Mouse (Mus musculus) stomach, embryonic 16.5 days (tissue): ENCODE data around the gene Tert. TPM values are rescaled to one million over a fixed set of nuclear protein-coding genes. Genes with fewer than 3 reads are reported as not detected.

Experiments used
- ATAC-seq: fragments of 200-750 bp; cut with Nextera tagmentation; 2 replicates; pipeline ENCODE4 v1.8.0; 2017; ENCODE audit warnings: moderate number of reproducible peaks, moderate TSS enrichment; ENCODE audit not compliant: insufficient read depth, low FRiP score
- H3K27ac ChIP-seq: fragments of 300-500 bp; sonication (generic); 2 replicates; pipeline ENCODE4 v1.5.1; 2014; ENCODE audit warnings: low read length
- H3K27me3 ChIP-seq: fragments of 300-500 bp; sonication (generic); 2 replicates; pipeline ENCODE4 v1.6.1; 2014; ENCODE audit warnings: low read length, control low read depth, mixed read lengths; ENCODE audit not compliant: control insufficient read depth, insufficient read depth
- H3K36me3 ChIP-seq: fragments of 300-500 bp; sonication (generic); 2 replicates; pipeline ENCODE4 v1.6.1; 2014; ENCODE audit warnings: low read length; ENCODE audit not compliant: control insufficient read depth, insufficient read depth
- H3K4me1 ChIP-seq: fragments of 300-500 bp; sonication (generic); 2 replicates; pipeline ENCODE4 v1.6.1; 2014; ENCODE audit warnings: low read length, control low read depth, mixed read lengths; ENCODE audit not compliant: control insufficient read depth, insufficient read depth
- H3K4me2 ChIP-seq: fragments of 300-500 bp; sonication (generic); 2 replicates; pipeline ENCODE4 v1.6.1; 2014; ENCODE audit warnings: low read depth, low read length, mixed read lengths
- H3K4me3 ChIP-seq: fragments of 300-500 bp; sonication (generic); replicated peaks from 2 replicates; pipeline ENCODE4 v1.5.1; 2014; ENCODE audit warnings: mild to moderate bottlenecking, low read length
- H3K9ac ChIP-seq: fragments of 300-500 bp; sonication (generic); 2 replicates; pipeline ENCODE4 v1.6.1; 2014; ENCODE audit warnings: low read length
- H3K9me3 ChIP-seq: fragments of 300-500 bp; sonication (generic); replicated peaks from 2 replicates; pipeline ENCODE4 v1.6.1; 2016; ENCODE audit warnings: low read length, control low read depth; ENCODE audit not compliant: control insufficient read depth
- WGBS: fragments of 180-500 bp; shearing (Covaris S2); extraction: QIAGEN DNeasy Blood & Tissue Kit; methylation state at CpG from one replicate; pipeline ENCODE4 v1.1.7; 2014; 5-methylcytosine and 5-hydroxymethylcytosine counted together
- polyA plus RNA-seq: library from polyadenylated mRNA; unstranded; fragments of >200 nt; fragmentation: Nextera tagmentation; extraction: Ambion mirVana; gene quantifications from 2 replicates; pipeline ENCODE4 v1.2.1, GENCODE M21; 2015

Gene Tert
- polyA plus RNA-seq, result 3.2 and 5.0 TPM in 2 replicates

DNA sequence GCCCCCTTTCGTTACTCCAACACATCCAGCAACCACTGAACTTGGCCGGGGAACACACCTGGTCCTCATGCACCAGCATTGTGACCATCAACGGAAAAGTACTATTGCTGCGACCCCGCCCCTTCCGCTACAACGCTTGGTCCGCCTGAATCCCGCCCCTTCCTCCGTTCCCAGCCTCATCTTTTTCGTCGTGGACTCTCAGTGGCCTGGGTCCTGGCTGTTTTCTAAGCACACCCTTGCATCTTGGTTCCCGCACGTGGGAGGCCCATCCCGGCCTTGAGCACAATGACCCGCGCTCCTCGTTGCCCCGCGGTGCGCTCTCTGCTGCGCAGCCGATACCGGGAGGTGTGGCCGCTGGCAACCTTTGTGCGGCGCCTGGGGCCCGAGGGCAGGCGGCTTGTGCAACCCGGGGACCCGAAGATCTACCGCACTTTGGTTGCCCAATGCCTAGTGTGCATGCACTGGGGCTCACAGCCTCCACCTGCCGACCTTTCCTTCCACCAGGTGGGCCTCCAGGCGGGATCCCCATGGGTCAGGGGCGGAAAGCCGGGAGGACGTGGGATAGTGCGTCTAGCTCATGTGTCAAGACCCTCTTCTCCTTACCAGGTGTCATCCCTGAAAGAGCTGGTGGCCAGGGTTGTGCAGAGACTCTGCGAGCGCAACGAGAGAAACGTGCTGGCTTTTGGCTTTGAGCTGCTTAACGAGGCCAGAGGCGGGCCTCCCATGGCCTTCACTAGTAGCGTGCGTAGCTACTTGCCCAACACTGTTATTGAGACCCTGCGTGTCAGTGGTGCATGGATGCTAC is at the start of gene Tert:
TSS of gene Tert (plus strand) at position 167 of the 805 bp plus-strand sequence.
- H3K27ac ChIP-seq, result no peak within 1 kb of the TSS
- 0 out of 2 replicates have a peak, but pooled peaks cover 2% of the 10 kb centered on the region for H3K36me3 ChIP-seq
- peaks cover 11% of the 10 kb centered on the region for H3K4me1 ChIP-seq
- H3K9me3 ChIP-seq, result no peaks in the 10 kb centered on the region
- H3K27me3 ChIP-seq, result no peaks in the 10 kb centered on the region
- 6% methylated on average over 47 of the region's 47 CpGs for WGBS
- H3K9ac ChIP-seq, result peak within 1 kb of the TSS; percentile 79
- peak within 1 kb of the TSS; percentile 89 for H3K4me2 ChIP-seq
- peak within 1 kb of the TSS; percentile 69 for H3K4me3 ChIP-seq
- peak; percentile 78 for ATAC-seq

DNA sequence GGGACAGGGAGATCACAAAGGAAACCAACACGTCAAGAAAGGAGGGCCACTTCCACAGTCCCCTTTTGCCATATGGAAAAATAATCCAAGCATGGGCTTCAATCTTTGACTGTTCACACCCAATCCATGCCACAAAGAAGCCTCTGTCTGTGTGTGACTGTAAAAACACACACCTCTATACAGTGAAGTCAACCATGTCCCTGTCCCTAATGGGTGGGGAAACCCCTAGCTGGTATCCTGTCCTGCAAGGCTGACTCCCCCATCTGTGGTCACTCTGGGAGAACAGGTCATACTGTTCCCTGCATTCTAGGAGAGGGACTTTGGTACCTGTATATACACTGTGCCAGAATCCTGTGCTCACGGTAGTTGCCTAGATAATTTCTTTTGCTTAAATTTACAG is 49.4 kb upstream of the Tert start:
- H3K4me1 ChIP-seq, result no peaks in the 10 kb centered on the region
- 65% methylated on average over 2 of the region's 2 CpGs for WGBS
- no peak overlapping the region for H3K27ac ChIP-seq
- no peak overlapping the region for H3K4me2 ChIP-seq
- H3K9me3 ChIP-seq, result no peaks in the 10 kb centered on the region
- H3K9ac ChIP-seq, result no peak overlapping the region
- H3K27me3 ChIP-seq, result no peaks in the 10 kb centered on the region
- no peaks in the 10 kb centered on the region for H3K36me3 ChIP-seq
- ATAC-seq, result no peak
- no peak overlapping the region for H3K4me3 ChIP-seq

DNA sequence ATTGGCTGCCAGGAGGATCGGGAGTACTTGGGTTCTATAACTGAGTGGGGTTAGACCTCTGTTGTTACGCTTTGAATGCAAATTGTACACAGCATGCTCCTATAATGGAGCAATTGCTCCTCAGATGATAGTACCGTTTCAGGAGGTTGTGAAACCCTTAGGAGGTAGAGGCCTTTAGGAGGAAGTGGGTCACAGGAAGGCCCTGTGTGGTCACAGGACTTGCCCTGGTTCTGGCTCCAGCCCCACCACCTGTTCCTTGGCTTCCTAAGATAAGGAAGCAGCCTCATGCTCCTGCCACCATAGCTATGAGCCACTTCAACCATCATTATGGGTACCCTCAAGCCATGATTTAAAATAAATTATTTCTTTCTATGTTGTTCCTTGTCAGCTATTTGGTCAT is 35.2 kb upstream of the Tert start:
- 74% methylated on average over 3 of the region's 3 CpGs for WGBS
- no peak for ATAC-seq
- Histone ChIP-seq H3K9me3 (no peaks in the 10 kb centered on the region), H3K27me3 (no peaks in the 10 kb centered on the region; the same call in 1 of the 2 replicates), H3K9ac (no peak overlapping the region), H3K27ac (no peak overlapping the region), H3K4me2 (no peak overlapping the region), H3K4me1 (no peaks in the 10 kb centered on the region), H3K36me3 (no peaks in the 10 kb centered on the region), H3K4me3 (no peak overlapping the region)

DNA sequence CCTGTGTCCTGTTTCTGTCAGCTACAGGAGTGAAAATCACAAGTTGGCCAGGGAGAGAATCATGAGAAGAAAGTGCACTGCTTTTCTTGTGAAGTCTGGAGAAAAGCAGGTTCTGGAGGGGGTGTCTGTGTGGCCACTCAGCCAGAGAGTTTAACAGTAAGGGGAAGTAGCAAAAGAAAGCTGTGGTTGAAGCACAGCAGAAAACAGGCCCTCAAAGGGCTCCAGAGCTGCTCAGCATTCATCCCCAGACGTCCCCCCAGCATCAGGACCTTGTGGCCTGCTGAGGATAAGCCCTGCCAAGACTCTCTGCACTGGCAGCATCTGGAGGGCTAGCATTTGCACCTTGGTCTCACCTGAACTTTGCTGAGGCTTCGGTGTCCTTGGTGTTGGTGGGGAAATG is 34.2 kb upstream of the Tert start:
- WGBS, result 40% methylated on average over 2 of the region's 2 CpGs
- H3K9ac ChIP-seq, result no peak overlapping the region
- no peaks in the 10 kb centered on the region for H3K9me3 ChIP-seq
- H3K4me1 ChIP-seq, result no peaks in the 10 kb centered on the region
- no peak for ATAC-seq
- no peak overlapping the region for H3K4me2 ChIP-seq
- H3K4me3 ChIP-seq, result no peak overlapping the region
- H3K27me3 ChIP-seq, result no peaks in the 10 kb centered on the region; the same call in 1 of the 2 replicates
- H3K36me3 ChIP-seq, result no peaks in the 10 kb centered on the region
- H3K27ac ChIP-seq, result no peak overlapping the region

DNA sequence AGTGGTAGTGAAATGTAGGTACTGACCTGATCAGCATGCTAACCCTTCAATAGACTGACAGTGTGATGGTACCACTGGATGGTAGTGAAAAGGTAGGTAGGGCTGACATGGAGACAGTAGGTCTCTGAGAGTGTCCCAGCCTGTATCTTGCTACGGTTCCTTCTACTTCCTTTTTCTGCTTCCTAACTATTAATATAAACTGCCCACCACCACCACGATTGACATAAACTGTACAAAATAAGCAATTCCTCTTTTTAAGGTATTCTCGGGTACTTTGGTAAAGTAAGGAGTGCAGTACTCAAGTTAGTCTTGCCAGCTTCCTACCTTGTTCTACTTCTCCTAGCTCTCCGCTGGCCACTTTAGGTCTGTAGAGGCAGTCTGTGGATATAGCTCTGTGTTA is 30.4 kb upstream of the Tert start:
- no peaks in the 10 kb centered on the region for H3K4me1 ChIP-seq
- H3K36me3 ChIP-seq, result no peaks in the 10 kb centered on the region
- ATAC-seq, result no peak
- H3K4me3 ChIP-seq, result no peak overlapping the region
- no peaks in the 10 kb centered on the region; the same call in 1 of the 2 replicates for H3K27me3 ChIP-seq
- H3K4me2 ChIP-seq, result no peak overlapping the region
- H3K9ac ChIP-seq, result no peak overlapping the region
- H3K9me3 ChIP-seq, result no peaks in the 10 kb centered on the region
- 56% methylated on average over 4 of the region's 4 CpGs for WGBS
- H3K27ac ChIP-seq, result no peak overlapping the region

DNA sequence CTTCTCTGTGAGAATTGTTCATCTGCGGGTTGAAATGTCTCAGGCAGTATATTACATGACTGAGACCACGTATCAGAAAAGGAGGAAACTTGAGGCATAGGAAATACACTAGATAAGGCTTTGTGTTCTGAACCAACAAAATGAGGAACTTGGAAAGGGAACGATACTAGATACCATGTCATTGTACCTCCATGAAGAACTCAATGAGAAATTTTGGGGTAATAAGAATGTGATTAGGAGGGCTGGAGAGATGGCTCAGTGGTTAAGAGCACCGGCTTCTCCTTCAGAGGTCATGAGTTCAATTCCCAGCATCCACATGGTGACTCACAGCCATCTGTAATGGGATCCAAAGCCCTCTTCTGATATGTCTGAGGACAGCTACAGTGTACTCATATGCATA is 26.5 kb upstream of the Tert start:
- H3K9ac ChIP-seq, result no peak overlapping the region
- H3K36me3 ChIP-seq, result no peaks in the 10 kb centered on the region
- H3K27ac ChIP-seq, result no peak overlapping the region
- H3K4me2 ChIP-seq, result no peak overlapping the region
- no peak for ATAC-seq
- peaks cover 10% of the 10 kb centered on the region for H3K4me1 ChIP-seq
- WGBS, result 69% methylated on average over 4 of the region's 4 CpGs
- no peaks in the 10 kb centered on the region for H3K9me3 ChIP-seq
- no peak overlapping the region for H3K4me3 ChIP-seq
- no peaks in the 10 kb centered on the region; the same call in 1 of the 2 replicates for H3K27me3 ChIP-seq

DNA sequence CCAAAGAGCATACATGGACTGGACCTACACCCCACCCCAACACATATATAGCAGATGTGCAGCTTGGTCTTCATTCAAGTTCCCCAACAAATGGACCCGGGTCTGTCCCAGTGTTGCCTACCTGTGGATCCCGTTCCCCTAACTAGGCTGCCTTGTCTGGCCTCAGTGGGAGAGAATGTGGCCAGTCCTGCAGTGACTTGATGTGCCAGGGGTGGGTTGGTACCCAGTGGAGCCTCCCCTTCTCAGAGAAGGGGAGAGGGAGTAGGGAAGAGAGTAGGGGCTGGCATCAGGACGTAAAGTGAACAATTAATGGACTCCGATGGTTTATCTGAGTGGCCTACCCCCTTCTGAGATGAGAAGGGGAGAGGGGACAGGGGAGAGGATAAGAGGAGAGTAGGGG is 23.7 kb upstream of the Tert start:
- no peak for ATAC-seq
- peaks cover 10% of the 10 kb centered on the region for H3K4me1 ChIP-seq
- peak overlapping the region; percentile 85 for H3K4me2 ChIP-seq
- H3K4me3 ChIP-seq, result peak overlapping the region; percentile 88
- peaks cover 12% of the 10 kb centered on the region; the same call in 1 of the 2 replicates for H3K36me3 ChIP-seq
- 51% methylated on average over 4 of the region's 4 CpGs for WGBS
- H3K9me3 ChIP-seq, result no peaks in the 10 kb centered on the region
- no peaks in the 10 kb centered on the region for H3K27me3 ChIP-seq
- no peak overlapping the region for H3K27ac ChIP-seq
- H3K9ac ChIP-seq, result peak overlapping the region; percentile 94

DNA sequence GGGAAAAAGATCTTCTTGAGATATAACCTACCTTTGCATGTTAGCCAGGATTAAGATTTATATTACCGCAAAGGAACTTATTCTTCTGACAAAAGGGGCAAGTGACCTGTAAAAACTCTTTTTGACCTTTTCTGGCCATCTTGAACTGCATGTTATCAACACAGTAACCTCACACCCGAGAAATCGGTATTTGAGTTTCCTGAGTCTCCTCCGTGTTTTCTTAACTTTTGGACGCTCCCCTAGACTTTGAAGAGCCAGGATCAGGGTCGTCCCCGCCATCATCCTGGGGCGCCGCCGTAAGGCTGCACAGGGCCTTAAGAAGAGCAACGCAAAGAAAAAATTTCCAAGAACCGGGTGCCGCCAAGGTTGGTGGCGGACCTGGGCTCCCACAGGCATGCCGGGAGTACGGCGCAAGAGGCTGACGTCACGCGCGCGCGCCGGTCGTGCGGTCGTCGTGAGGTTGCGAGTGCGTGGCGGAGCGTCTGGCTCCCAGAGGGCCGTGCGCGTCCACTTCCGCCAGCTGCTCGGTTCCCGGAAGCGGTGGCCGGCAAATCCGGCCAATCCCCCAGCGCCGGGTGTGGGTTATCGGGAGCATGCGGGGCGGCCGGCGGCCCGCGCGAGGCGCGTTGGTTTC is 23.1 kb upstream of the Tert start, which contains the start of gene Clptm1l:
TSS of gene Clptm1l (plus strand) at position 485 of the 634 bp plus-strand sequence.
- H3K9ac ChIP-seq, result peak within 1 kb of the TSS; percentile 94
- peak; percentile 97 for ATAC-seq
- peak within 1 kb of the TSS; percentile 88 for H3K4me3 ChIP-seq
- peak within 1 kb of the TSS; percentile 63; the same call in 1 of the 2 replicates for H3K27ac ChIP-seq
- no peaks in the 10 kb centered on the region for H3K27me3 ChIP-seq
- peak within 1 kb of the TSS; percentile 85 for H3K4me2 ChIP-seq
- peaks cover 10% of the 10 kb centered on the region for H3K4me1 ChIP-seq
- WGBS, result under 1% methylated on average over 53 of the region's 53 CpGs
- no peaks in the 10 kb centered on the region for H3K9me3 ChIP-seq
- H3K36me3 ChIP-seq, result peaks cover 12% of the 10 kb centered on the region; the same call in 1 of the 2 replicates
